Mouse (Mus musculus): ENCODE measurements at regions not wholly inside any gene's neighbourhood (a gene's known extent, or its start where the extent isn't known, plus 50 kb on each side); places are given as distances from the start of the nearest gene placed in this dataset.

- no peak for DNase-seq (ENCODE audit: low read depth, low spot score)
These were observed 464.6 kb upstream of the Gm19410 start for GRCm38 (mm10) chr8:35300881-35301521.

GRCm38 (mm10) chr8:35302856-35303255 is 462.7 kb upstream of the Gm19410 start:
- DNase-seq (ENCODE audit: low read depth, low spot score) = no peak

- no peak for DNase-seq (ENCODE audit: low read depth, low spot score)
These were observed 444.2 kb upstream of the Gm19410 start for GRCm38 (mm10) chr8:35321270-35321865.

GRCm38 (mm10) chr8:35323180-35323975 is 442.2 kb upstream of the Gm19410 start:
- no peak for DNase-seq (ENCODE audit: low read depth, low spot score)
